Mouse (Mus musculus) cerebellum, adult 2 months (tissue): ENCODE measurements around the gene Ptges2.

Source experiments
- CTCF ChIP-seq: fragments of 200-500 bp; IDR thresholded peaks from 2 replicates; pipeline ENCODE4 v1.5.1; 2011; ENCODE audit warnings: low read depth, mild to moderate bottlenecking, control low read depth, low read length, moderate library complexity, borderline replicate concordance; ENCODE audit not compliant: insufficient read depth
- POLR2A ChIP-seq: fragments of 200-500 bp; IDR thresholded peaks from 2 replicates; pipeline ENCODE4 v1.6.1; 2011; ENCODE audit warnings: low read length, control low read depth, borderline replicate concordance; ENCODE audit not compliant: insufficient read depth

DNA sequence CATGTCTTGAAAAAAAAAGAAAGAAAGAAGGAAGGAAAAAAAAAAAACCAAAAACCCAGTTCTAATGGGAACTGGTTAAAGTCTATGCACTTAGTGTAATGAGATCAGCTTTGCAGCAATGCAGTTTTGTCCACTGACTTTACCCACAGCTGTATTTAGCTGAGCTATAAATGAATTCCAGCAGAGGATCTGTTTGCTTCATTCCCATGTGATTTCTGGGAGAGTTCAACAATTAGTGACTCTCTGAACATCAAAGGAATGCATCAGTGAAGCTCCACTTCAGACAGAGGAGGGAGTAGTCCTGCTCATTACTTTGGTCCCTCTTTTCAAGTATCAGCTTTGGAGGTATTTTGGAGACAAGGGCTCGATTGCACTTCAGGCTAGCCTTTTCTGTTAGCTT is 49.8 kb downstream of the Ptges2 start:
- TF ChIP-seq CTCF, result no peak
- no peak for TF ChIP-seq POLR2A
